Mouse (Mus musculus): Measurements from ENCODE around the gene Espl1.
A peak's percentile ranks its signal among the peaks of the same experiment; 100 is the strongest.

The Espl1 gene

GRCm38 (mm10) chr15:102295633-102296367, at the start of gene Espl1:
TSS of gene Espl1 (plus strand) at chr15:102296266.
- peak; percentile 96 for DNase-seq

GRCm38 (mm10) chr15:102246866-102247251, 49.2 kb upstream of the Espl1 start:
- DNase-seq = peak; percentile 99

GRCm38 (mm10) chr15:102247252-102248130, 48.6 kb upstream of the Espl1 start:
- peak; percentile 89 for DNase-seq

- no peak for DNase-seq
Observed at GRCm38 (mm10) chr15:102248131-102248811, 47.8 kb upstream of the Espl1 start.

- peak; percentile 50 for DNase-seq
Observed at GRCm38 (mm10) chr15:102248812-102249191, 47.3 kb upstream of the Espl1 start.

GRCm38 (mm10) chr15:102249251-102249691, 46.8 kb upstream of the Espl1 start:
- DNase-seq = peak; percentile 68

GRCm38 (mm10) chr15:102249967-102250366, 46.1 kb upstream of the Espl1 start:
- no peak for DNase-seq

- DNase-seq = no peak
Observed at GRCm38 (mm10) chr15:102250521-102250920, 45.5 kb upstream of the Espl1 start.

- peak; percentile 76 for DNase-seq
Observed at GRCm38 (mm10) chr15:102255547-102256255, 40.4 kb upstream of the Espl1 start.

- no peak for DNase-seq
Observed at GRCm38 (mm10) chr15:102256431-102257201, 39.5 kb upstream of the Espl1 start.

GRCm38 (mm10) chr15:102257202-102258075, 38.6 kb upstream of the Espl1 start, which contains the start of gene Rarg:
TSS of gene Rarg (minus strand) at chr15:102257517.
- peak; percentile 69 for DNase-seq

GRCm38 (mm10) chr15:102258076-102258470, 38.0 kb upstream of the Espl1 start:
- DNase-seq = peak; percentile 64

GRCm38 (mm10) chr15:102258581-102259253, 37.3 kb upstream of the Espl1 start:
- no peak for DNase-seq

- DNase-seq = no peak
Observed at GRCm38 (mm10) chr15:102262582-102262981, 33.5 kb upstream of the Espl1 start.

- no peak for DNase-seq
Observed at GRCm38 (mm10) chr15:102263037-102263436, 33.0 kb upstream of the Espl1 start.

GRCm38 (mm10) chr15:102265548-102265947, 30.5 kb upstream of the Espl1 start:
- DNase-seq = no peak

GRCm38 (mm10) chr15:102270274-102270960, 25.6 kb upstream of the Espl1 start, which contains the start of gene Gm9918:
TSS of gene Gm9918 (plus strand) at chr15:102270563.
- no peak for DNase-seq

- DNase-seq = no peak
Observed at GRCm38 (mm10) chr15:102271441-102271840, 24.6 kb upstream of the Espl1 start.

GRCm38 (mm10) chr15:102273982-102274716, 21.9 kb upstream of the Espl1 start:
- DNase-seq = no peak

Measured in kidney, postnatal 14 days (tissue).